Mouse (Mus musculus) macrophage (primary cell): ENCODE measurements around the gene Rpl37. TPM values are rescaled to one million over a fixed set of nuclear protein-coding genes. Genes with fewer than 3 reads are reported as not detected.

Experiments
- H3K27ac ChIP-seq: fragments of 350-480 bp; formaldehyde crosslinking; 2 replicates; pipeline ENCODE4 v1.9.0; 2021
- H3K36me3 ChIP-seq: fragments of 350-480 bp; formaldehyde crosslinking; 2 replicates; pipeline ENCODE4 v1.9.0; 2021; ENCODE audit errors: inconsistent target
- H3K4me3 ChIP-seq: fragments of 350-480 bp; formaldehyde crosslinking; 2 replicates; pipeline ENCODE4 v1.9.0; 2021; ENCODE audit errors: inconsistent target
- H3K79me2 ChIP-seq: fragments of 350-480 bp; formaldehyde crosslinking; 2 replicates; pipeline ENCODE4 v1.9.0; 2021; ENCODE audit errors: inconsistent target
- WGBS: methylation state at CpG from one replicate; pipeline ENCODE4 v1.1.7; 2026; ENCODE audit warnings: inconsistent platforms; ENCODE audit not compliant: missing documents; 5-methylcytosine and 5-hydroxymethylcytosine counted together
- polyA plus RNA-seq: library from polyadenylated mRNA; stranded (reverse); fragments of 250-400 nt; gene quantifications from 3 replicates; pipeline ENCODE4 v1.2.4, GENCODE M21; 2018; ENCODE audit warnings: inconsistent platforms

Gene Rpl37
- polyA plus RNA-seq, 1 experiment from 2014 or later, result 263 TPM

DNA sequence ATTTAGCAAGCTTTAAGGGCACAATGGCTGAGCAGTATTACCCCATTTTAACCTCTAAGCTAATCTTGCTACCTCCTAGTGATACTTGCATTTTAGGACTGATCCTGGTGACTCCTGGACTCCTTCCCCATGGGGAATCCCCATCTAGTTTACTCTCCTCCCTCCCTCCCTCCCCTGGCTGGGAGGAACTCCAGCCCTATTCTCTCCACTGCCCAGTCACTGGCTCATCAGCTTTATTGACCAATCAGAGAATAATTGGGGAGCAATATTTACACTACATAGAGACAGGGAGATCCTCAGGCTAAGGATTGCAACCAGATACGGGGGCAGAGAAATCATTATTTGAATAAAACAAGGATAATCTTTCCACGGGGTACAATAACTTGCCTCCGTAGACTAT is 17.7 kb downstream of the Rpl37 start:
- Histone ChIP-seq H3K36me3 (no peaks in the 10 kb centered on the region), H3K79me2 (no peaks in the 10 kb centered on the region), H3K4me3 (no peak overlapping the region), H3K27ac (no peak overlapping the region)
- 93% methylated on average over 3 of the region's 3 CpGs for WGBS

DNA sequence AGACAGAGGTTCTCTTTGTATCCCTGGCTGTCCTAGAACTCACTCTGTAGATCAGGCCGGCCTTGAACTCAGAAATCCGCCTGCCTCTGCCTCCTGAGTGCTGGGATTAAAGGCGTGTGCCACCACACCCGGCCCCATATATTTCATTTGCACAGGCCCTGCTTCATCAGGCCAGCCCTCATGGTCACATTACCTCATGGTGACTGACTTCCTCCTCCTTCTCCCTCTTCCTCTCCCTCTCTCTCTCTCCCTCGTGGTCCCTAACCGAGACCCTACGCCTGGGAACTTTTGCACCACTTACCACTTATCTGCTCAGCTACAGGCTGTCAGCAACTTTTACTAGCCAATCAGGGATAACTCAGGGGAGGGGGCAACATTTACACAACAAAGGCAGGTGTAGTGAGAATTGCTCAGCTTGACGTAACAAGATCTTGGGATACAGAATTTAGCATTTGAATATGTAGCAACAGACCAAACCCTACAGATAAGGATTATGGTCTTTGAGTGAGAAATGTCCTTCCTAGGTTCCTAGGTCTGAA is 18.6 kb downstream of the Rpl37 start:
- no peaks in the 10 kb centered on the region for H3K36me3 ChIP-seq
- no peak overlapping the region for H3K4me3 ChIP-seq
- no peaks in the 10 kb centered on the region for H3K79me2 ChIP-seq
- H3K27ac ChIP-seq, result no peak overlapping the region
- 66% methylated on average over 8 of the region's 8 CpGs for WGBS

DNA sequence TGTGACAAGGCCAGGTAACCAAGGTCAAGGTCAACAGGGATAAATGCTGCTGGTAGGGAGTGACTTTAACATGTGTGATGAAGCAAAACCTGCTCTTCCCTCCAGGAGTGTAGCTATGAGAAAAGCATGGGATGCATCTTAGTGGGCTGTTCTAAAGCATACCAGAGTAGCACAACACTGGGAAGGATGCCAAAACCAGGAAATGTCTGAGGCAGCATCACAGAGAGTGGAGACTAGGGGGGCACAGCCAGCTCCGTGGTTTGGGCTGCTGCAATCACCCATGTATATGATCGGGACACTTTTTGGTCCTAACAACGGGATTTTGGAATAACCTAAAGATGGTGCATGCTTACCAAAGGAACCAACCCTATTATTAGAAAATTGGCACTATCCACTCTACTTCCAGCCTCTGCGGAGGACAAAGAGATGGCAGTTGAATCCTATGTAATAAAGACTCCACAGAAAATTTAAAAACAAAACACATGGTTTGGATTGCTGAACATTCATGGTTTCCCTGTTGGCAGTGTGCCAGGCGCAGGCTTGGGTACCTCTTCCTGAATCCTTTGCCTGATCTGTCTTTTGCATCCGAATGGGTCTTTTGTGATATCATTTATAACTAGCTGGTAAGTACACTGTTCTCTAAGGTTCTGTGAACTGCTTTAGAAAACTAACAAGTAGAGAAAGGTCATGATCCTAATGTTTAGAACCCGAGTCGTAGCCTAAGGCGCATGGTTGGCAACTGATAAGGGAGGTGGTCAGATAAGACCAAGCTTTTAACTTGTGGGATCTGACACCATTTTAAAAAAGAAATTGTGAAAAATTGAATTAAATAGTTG is 21.8 kb downstream of the Rpl37 start:
- no peaks in the 10 kb centered on the region for H3K79me2 ChIP-seq
- WGBS, result 76% methylated on average over 9 of the region's 9 CpGs
- no peaks in the 10 kb centered on the region for H3K36me3 ChIP-seq
- H3K27ac ChIP-seq, result no peak overlapping the region
- H3K4me3 ChIP-seq, result no peak overlapping the region

DNA sequence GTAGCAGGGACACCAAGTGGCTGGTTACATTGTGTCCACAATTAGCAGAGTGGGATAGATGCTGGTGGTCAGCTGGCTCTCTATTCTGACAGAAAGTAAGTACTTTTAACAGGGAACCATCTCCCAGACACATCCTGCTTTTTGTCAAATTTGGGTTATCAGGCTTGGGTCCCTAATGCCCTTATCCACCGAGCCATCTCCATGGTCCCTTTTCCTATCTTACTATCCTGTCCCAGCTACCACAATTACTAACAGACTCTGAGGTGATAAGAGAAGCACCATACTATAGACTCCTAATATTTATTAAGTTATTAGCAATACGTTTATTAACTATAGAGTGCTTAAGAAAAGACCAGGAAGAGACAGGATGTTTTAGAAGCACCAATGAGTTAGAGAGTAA is 22.9 kb downstream of the Rpl37 start:
- H3K36me3 ChIP-seq, result no peaks in the 10 kb centered on the region
- H3K27ac ChIP-seq, result no peak overlapping the region
- H3K4me3 ChIP-seq, result no peak overlapping the region
- 100% methylated on average over 2 of the region's 2 CpGs for WGBS
- H3K79me2 ChIP-seq, result peaks cover 3% of the 10 kb centered on the region

DNA sequence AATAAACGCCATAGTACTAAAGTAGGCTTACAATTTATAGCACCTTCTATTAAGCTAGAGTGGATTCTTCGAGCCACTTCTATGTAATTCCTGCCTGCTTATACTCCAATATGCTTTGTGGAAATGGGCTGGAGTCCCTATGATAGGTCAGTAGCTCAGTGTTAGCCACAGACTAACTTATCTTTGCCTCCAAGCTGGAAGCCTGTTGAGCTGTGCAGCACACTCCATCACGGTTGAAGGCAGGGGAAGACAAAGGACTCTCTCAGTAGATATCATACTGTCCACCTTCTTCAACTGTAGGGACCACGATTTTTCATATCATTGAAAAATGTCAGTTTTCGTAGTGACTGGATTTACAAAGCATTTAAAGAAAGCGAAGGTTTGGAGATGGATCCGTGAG is 23.4 kb downstream of the Rpl37 start:
- Histone ChIP-seq H3K4me3 (no peak overlapping the region), H3K79me2 (peaks cover 8% of the 10 kb centered on the region), H3K36me3 (no peaks in the 10 kb centered on the region), H3K27ac (no peak overlapping the region)
- 91% methylated on average over 7 of the region's 7 CpGs for WGBS

DNA sequence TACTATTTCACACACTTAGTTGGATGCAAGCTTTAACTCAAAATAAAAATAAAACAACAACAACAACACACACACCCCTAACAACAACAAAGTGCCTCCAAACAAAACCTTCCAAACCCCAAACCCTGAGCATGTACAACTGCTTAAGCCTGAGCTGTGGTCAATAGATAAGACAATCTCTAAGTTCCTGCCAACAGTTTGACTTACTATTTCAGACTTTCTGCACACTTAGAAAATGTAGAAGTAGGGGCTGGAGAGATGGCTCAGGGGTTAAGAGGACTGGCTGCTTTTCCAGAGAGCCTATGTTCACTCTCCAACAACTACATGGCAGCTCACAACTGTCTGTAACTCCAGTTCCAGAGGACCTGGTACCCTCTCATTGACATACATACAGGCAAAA is 23.9 kb downstream of the Rpl37 start:
- peaks cover 13% of the 10 kb centered on the region for H3K79me2 ChIP-seq
- no peak overlapping the region for H3K27ac ChIP-seq
- no peak overlapping the region for H3K4me3 ChIP-seq
- H3K36me3 ChIP-seq, result no peaks in the 10 kb centered on the region

DNA sequence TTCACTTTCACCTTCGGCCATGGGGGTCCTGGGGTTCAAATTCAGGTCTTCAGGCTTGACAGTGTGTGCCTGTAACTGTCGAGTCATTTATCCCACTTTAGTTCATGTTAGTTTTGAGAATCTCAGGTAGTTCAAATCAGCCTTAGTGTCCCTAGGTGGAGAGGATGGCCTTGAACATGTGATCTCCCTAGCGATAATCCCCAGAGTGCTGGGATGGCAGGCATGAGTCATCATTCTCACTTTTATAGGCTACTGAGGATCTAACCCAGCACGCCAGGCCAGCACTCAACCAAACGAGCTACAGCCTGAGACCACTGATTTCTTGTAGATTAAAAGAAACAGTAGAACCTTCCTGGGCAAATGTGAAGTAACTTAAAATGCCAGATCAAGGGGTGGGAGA is 25.6 kb downstream of the Rpl37 start:
- H3K27ac ChIP-seq, result peak overlapping the region; percentile 24
- H3K79me2 ChIP-seq, result peaks cover 30% of the 10 kb centered on the region
- no peak overlapping the region for H3K4me3 ChIP-seq
- WGBS, result 71% methylated on average over 5 of the region's 5 CpGs
- no peaks in the 10 kb centered on the region for H3K36me3 ChIP-seq

DNA sequence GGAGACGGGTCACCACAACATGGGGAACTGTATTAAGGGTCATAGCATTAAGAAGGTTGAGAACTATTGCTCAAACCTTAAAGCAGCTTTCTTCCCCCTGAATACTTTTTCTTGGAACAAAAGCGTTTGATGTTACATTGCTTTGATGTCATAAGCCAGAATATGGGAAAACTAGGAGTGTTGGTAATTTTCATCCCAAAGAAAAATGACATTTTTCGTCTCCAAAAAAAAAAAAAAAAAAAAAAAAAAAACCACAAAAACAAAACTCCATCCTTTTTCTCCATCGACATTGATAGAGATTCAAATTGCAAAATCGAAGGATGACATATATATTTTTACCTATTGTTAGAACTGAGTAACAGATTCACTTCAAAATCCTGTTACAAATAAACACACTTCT is 26.3 kb downstream of the Rpl37 start:
- H3K36me3 ChIP-seq, result no peaks in the 10 kb centered on the region
- no peak overlapping the region for H3K27ac ChIP-seq
- 77% methylated on average over 4 of the region's 5 CpGs for WGBS

DNA sequence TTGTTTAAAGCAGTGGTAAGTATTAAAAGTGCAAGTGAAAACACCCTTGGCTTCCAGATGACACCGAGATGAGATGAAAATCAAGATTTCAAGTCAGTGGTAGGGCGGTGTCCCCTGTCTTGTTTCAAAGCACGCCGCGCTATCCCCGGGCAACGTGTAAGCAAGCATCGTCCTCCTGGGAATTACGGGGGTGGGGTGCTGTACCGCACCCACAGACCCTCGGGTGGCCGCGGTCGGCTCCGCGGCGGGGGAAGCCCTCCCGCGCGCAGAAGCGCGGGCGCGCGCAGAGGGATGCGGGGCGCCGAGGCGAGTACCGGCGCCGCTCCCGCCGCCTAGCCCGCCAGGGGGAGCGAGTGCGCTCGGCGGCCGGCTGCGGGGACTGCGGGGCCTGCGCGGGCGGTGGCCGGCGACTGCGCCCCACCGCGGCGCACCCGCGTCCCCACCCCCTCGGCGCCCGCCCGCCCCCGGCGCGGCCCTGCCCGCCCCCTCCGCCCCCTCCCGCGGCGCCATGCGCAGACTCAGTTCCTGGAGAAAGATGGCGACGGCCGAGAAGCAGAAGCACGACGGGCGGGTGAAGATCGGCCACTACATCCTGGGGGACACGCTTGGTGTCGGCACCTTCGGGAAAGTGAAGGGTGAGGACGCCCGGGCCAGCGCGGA is 27.0 kb downstream of the Rpl37 start, which contains the start of gene Prkaa1:
Prkaa1 (plus strand) TSS at position 501 of the 660 bp plus-strand sequence.
- WGBS, result under 1% methylated on average over 65 of the region's 80 CpGs
- Histone ChIP-seq H3K79me2 (peaks cover 45% of the 10 kb centered on the region), H3K4me3 (peak within 1 kb of the TSS; percentile 63), H3K36me3 (no peaks in the 10 kb centered on the region), H3K27ac (no peak within 1 kb of the TSS)

More for the DNA sequence above, 26.3 kb downstream of the Rpl37 start:
- H3K4me3 ChIP-seq, result peak overlapping the region; percentile 50
- peaks cover 37% of the 10 kb centered on the region for H3K79me2 ChIP-seq

DNA sequence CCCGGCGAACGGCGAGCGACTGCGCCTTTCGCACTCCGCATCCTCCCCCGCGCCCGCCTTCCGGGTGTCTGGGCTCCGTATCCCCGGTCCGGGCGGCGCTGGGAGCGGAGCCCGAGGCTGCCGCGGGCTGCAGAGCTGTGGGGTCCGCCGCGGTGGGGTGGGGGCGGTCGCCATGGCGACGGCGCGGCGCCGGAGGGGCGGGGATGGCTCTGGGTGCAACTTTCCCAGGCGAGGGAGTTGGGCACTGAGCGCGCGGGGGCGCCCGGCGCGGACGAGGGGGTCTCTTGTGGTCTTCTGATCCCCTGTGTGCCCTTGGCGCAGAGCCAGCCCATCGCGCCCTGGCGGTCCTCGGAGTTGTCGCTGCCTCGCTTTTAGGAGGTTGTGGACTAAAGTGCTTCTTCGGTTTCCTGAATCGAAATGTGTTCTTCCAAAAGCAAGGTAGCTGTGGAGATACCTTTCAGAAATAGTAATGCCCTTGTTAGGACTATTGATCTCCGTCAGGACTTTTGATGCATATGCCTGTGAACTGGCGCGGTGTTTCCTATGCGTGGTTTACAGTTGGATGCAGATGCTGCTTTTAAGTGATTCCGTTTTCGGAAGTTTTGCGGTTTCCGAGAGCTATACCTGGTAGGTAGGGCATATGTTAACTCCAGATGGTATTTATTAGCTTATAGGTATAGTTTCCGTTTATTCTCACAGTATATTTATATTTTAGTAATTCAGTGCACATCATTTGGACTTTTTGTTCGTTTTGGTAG is 27.8 kb downstream of the Rpl37 start:
- Histone ChIP-seq H3K27ac (no peak overlapping the region), H3K4me3 (peak overlapping the region; percentile 63), H3K79me2 (peaks cover 52% of the 10 kb centered on the region), H3K36me3 (no peaks in the 10 kb centered on the region)
- WGBS, result under 1% methylated on average over 58 of the region's 61 CpGs

DNA sequence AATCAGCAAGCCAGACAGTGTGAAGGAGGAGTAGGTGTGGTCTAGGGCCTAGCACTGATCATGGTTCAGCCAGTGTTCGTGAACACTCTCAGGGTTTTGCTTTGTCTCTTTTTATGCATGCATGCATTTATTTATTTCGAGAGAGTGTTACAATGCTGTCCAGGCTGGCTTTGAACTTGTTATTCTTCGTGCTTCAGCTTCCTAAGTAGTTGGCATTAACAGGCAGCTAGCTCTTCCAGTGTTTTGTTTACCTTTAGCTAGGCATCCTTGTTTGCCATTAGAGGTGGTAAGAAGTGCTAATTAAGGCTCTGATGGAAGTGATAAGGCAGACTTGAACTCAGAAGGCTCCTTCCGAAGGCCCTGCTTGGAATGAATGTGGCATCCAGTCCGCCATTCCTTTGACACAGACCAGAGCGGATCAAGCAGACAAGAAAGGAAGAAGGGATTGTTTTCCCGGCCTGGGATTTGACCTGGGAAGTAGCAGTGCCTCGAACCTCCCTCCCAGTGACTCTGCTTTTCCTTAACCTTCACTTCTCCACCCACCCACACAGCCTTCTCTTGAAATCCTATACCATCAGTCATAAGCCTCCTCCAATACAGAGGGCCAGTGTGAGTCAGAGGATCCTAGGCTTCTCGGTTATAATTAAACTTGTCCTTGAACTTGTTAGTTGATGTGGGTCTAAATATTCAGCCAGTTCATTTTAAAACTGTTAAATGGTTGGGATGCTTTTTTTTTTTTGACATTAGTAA is 28.9 kb downstream of the Rpl37 start:
- peaks cover 64% of the 10 kb centered on the region for H3K79me2 ChIP-seq
- WGBS, result 87% methylated on average over 9 of the region's 9 CpGs
- H3K36me3 ChIP-seq, result no peaks in the 10 kb centered on the region
- H3K4me3 ChIP-seq, result no peak overlapping the region
- H3K27ac ChIP-seq, result no peak overlapping the region

DNA sequence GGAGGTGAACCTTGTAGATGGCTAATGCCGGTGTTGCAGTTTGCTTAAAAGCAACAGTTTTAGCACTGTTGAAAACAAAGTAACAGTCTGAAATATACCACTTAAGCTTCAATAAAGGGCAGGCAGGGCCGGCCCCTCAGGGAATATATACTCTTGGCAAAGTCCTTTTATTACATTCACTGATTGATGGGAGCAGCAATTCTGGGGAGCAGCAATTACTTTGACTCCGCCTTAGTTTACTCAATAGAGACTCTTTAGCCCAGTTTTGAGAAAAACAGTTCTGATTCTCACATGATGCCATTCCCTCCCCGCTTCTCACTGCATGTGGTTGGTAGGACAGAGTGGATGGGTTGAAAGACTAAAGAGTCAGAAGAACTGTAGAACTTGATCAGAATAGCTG is 32.7 kb downstream of the Rpl37 start:
- 87% methylated on average over 4 of the region's 4 CpGs for WGBS
- Histone ChIP-seq H3K36me3 (no peaks in the 10 kb centered on the region), H3K4me3 (no peak overlapping the region), H3K27ac (no peak overlapping the region), H3K79me2 (peaks cover 100% of the 10 kb centered on the region)

DNA sequence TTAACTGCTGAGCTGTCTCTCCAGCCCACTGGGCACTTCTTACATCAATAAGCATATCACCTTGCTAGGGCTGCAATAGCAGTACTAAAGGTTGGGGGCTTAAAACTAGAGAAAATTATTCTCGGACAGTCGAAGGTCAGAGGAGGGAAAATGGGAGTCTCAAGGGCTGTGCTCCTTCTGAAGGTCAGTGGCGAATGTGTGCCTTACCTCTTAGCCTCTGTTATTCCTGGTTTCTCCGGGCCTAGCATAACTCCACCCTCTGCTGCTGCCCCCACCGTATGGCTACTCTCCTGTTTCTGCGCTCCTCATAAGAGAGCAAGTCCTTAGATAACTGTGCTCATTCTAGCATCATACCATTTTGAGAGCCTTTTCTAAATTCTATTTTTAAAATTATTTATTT is 35.7 kb downstream of the Rpl37 start:
- 94% methylated on average over 6 of the region's 6 CpGs for WGBS
- Histone ChIP-seq H3K27ac (no peak overlapping the region), H3K79me2 (peaks cover 100% of the 10 kb centered on the region), H3K4me3 (no peak overlapping the region), H3K36me3 (no peaks in the 10 kb centered on the region)

DNA sequence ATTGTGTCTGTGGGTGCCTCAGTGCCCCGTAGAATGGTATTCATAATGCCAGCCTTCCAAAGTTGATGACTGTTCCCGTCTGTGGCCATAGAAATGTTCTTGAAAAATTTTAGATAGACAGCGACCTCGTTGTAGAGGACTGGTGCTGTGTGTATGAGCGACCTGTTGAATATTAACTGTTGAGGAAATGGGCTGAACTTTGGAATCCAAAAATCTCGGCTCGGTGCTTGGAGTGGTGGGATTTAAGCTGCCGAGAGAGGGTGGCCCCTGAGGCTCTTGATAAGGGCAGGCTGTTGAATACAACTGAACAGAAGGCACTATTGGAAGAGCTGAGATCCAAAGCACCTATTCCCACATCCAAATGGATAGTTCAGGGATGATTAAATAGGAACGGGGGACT is 38.2 kb downstream of the Rpl37 start:
- no peak overlapping the region for H3K27ac ChIP-seq

More for the DNA sequence above, 38.2 kb downstream of the Rpl37 start:
- Histone ChIP-seq H3K79me2 (peaks cover 100% of the 10 kb centered on the region), H3K4me3 (no peak overlapping the region), H3K36me3 (no peaks in the 10 kb centered on the region)
- 93% methylated on average over 8 of the region's 9 CpGs for WGBS
